Mouse (Mus musculus) ovary, adult 18-20 months (tissue): ENCODE measurements around the gene March2.

Source experiments
- DNase-seq: peaks from one replicate; pipeline ENCODE4 v3.0.0; 2022; ENCODE audit warnings: low spot score, mixed read lengths

The March2 gene

DNA sequence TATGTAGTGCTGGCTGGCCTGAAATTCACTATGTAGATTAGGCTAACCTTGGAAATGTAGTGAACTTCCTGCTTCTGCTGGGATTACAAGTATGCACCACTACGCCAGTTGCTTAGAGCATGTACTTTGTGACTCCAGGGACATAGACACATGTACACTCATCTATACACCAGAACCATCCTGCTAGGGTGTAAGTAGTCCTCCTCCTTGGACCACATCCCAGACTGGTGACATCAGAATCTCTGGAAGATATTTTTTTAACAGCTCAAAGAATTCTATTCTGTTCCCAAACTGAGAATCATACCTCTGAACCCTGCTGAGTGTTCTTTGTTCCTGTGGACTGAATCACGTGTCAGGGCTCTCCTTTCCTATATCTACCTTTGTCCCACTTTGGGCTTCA lies 81.4 kb downstream of the March2 start:
- no peak for DNase-seq
